Mouse (Mus musculus) C2C12 (cell line): Measurements from ENCODE around the gene Myo7a.

ENCODE experiments used
- CEBPB ChIP-seq: IDR thresholded peaks from one replicate; pipeline ENCODE4 v1.6.1; 2011; ENCODE audit warnings: low read depth, mild to moderate bottlenecking, control low read depth, moderate library complexity
- CTCF ChIP-seq: IDR thresholded peaks from one replicate; pipeline ENCODE4 v1.5.1; 2011; ENCODE audit not compliant: control insufficient read depth, insufficient read depth, insufficient read length
- FOSL1 ChIP-seq: IDR thresholded peaks from one replicate; pipeline ENCODE4 v1.8.0; 2011; ENCODE audit warnings: mild to moderate bottlenecking, low read length; ENCODE audit not compliant: poor library complexity, insufficient read depth, severe bottlenecking
- MAX ChIP-seq: IDR thresholded peaks from one replicate; pipeline ENCODE4 v1.6.1; 2011; ENCODE audit warnings: mild to moderate bottlenecking, control low read depth
- MYOG ChIP-seq: IDR thresholded peaks from one replicate; pipeline ENCODE4 v1.6.1; 2011; ENCODE audit not compliant: control insufficient read depth, insufficient read length; ENCODE audit errors: extremely low read depth
- USF1 ChIP-seq: IDR thresholded peaks from one replicate; pipeline ENCODE4 v1.6.1; 2011; ENCODE audit warnings: low read depth, mild to moderate bottlenecking, control low read depth, moderate library complexity

GRCm38 (mm10) chr7:98054461-98054860 lies 64.9 kb downstream of the Myo7a start:
- no peak for TF ChIP-seq CTCF
- TF ChIP-seq MYOG = no peak
- no peak for TF ChIP-seq CEBPB
- TF ChIP-seq USF1 = no peak
- no peak for TF ChIP-seq MAX
- no peak for TF ChIP-seq FOSL1
